In the genomic region with DNA sequence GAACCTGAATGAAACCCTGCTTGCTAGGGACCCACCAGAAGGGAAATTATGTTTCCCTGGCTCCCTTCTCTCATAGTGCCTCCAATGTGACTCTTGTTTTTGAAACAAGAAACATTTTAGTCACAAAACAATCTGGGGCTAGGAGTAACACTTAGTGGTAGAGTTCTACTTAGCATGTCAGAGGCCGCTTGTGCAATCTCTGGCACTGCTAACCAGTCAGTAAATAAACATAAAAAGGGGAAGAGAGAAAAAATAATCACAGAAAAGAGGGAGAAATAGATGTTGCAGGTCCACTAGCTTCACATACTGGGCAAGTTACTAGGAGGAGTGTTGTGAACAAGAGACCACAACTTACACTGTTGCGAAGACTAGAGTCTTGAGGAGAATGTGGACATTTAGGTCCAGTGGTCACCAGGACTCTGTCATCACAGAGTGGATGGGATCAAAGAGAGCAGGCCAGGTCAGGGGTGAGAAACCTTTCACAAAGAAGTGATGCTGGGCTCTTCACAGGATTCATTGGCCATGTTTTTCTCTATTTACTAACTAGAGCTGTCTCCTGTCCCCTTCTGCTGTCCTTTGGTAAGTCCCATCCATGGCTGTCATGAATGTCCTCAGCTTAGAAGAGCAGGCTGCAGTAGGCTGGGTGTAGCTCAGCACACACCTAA, we compare ENCODE assay signal across 19 mouse cellular contexts. TPM values are rescaled to one million over a fixed set of nuclear protein-coding genes. Genes with fewer than 3 reads are reported as not detected.
DNase-seq lines count a peak whose midpoint lies in the region; ATAC-seq and TF ChIP-seq lines count a peak whose summit lies in the region.
"Had no signal": no experiment of that assay in that cellular context is flagged by ENCODE, and none has a peak within 500 bp of the region (broad histone marks: within the 10 kb centered on the region; RNA-seq: fewer than 3 reads in every experiment).

No protein-coding gene starts in this region.

- 80% methylated on average over 2 of the region's 2 CpGs for WGBS in lung, postnatal 0 days
- WGBS in forebrain, embryonic 10.5 days = 97% methylated on average over 2 of the region's 2 CpGs

- no peaks in the 10 kb centered on the region for H3K36me3 ChIP-seq in lung, postnatal 0 days (ENCODE audit: insufficient read depth, low read length)
- H3K36me3 ChIP-seq in forebrain, embryonic 10.5 days (replicated peaks) = no peaks in the 10 kb centered on the region
- H3K36me3 ChIP-seq: heart, embryonic 13.5 days; hindbrain, embryonic 15.5 days; limb, embryonic 13.5 days; neural tube, embryonic 13.5 days had no signal

- TF ChIP-seq EP300 in lung, postnatal 0 days (IDR thresholded peaks at IDR 0.05) = no peak

- no peaks in the 10 kb centered on the region for H3K9me3 ChIP-seq in lung, postnatal 0 days (ENCODE audit: low read length)
- H3K9me3 ChIP-seq in forebrain, embryonic 10.5 days = no peaks in the 10 kb centered on the region
- H3K9me3 ChIP-seq: heart, embryonic 13.5 days; hindbrain, embryonic 15.5 days; limb, embryonic 13.5 days; neural tube, embryonic 13.5 days had no signal

- H3K4me3 ChIP-seq in lung, postnatal 0 days (ENCODE audit: low read depth, low read length) = no peak overlapping the region
- H3K4me3 ChIP-seq in forebrain, embryonic 10.5 days = no peak overlapping the region
- H3K4me3 ChIP-seq: heart, embryonic 13.5 days; hindbrain, embryonic 15.5 days; limb, embryonic 13.5 days; neural tube, embryonic 13.5 days had no signal

- no peak overlapping the region for H3K9ac ChIP-seq in lung, postnatal 0 days (replicated peaks; ENCODE audit: low read depth)
- H3K9ac ChIP-seq: heart, embryonic 13.5 days; hindbrain, embryonic 15.5 days; limb, embryonic 13.5 days; neural tube, embryonic 13.5 days had no signal

- H3K4me1 ChIP-seq in lung, postnatal 0 days (ENCODE audit: insufficient read depth, low read depth, low read length) = no peaks in the 10 kb centered on the region
- H3K4me1 ChIP-seq in forebrain, embryonic 10.5 days = no peaks in the 10 kb centered on the region
- H3K4me1 ChIP-seq: hindbrain, embryonic 15.5 days; limb, embryonic 13.5 days; neural tube, embryonic 13.5 days had no signal

- no peaks in the 10 kb centered on the region for H3K27me3 ChIP-seq in lung, postnatal 0 days (replicated peaks; ENCODE audit: insufficient read depth, low read length)
- no peaks in the 10 kb centered on the region for H3K27me3 ChIP-seq in forebrain, embryonic 10.5 days (ENCODE audit: poor library complexity, severe bottlenecking)
- H3K27me3 ChIP-seq: heart, embryonic 13.5 days; hindbrain, embryonic 15.5 days; limb, embryonic 13.5 days; neural tube, embryonic 13.5 days had no signal

- peak; percentile 36 to 53 for DNase-seq in lung, adult 18-20 months
- DNase-seq in lung, postnatal 4 days = no peak
- DNase-seq in lung, postnatal 0 days (ENCODE audit: low spot score) = peak; percentile 45
- DNase-seq in T-cell, adult 2 months (ENCODE audit: low spot score) = no peak
- no peak for DNase-seq in thymus, postnatal 14 days
- no peak for DNase-seq in forebrain, embryonic 10.5 days (ENCODE audit: extremely low spot score, low spot score)
- DNase-seq: adrenal gland, adult 2 months; cerebellum, adult 11-12 months; heart, postnatal 36 days; kidney, adult 18-20 months; kidney, postnatal 14 days; right cerebral cortex, postnatal 14 days; thymus, postnatal 4 days had no signal

- H3K4me2 ChIP-seq in lung, postnatal 0 days (replicated peaks; ENCODE audit: low read depth, low read length) = no peak overlapping the region
- H3K4me2 ChIP-seq: heart, embryonic 13.5 days; hindbrain, embryonic 15.5 days; limb, embryonic 13.5 days; neural tube, embryonic 13.5 days had no signal

- no peak overlapping the region for H3K27ac ChIP-seq in lung, postnatal 0 days (ENCODE audit: low read length)
- no peak overlapping the region for H3K27ac ChIP-seq in forebrain, embryonic 10.5 days
- H3K27ac ChIP-seq: heart, embryonic 13.5 days; hindbrain, embryonic 15.5 days; limb, embryonic 13.5 days; neural tube, embryonic 13.5 days had no signal

- no peak for TF ChIP-seq CTCF in lung, postnatal 0 days (IDR thresholded peaks at IDR 0.05)

- ATAC-seq in common myeloid progenitor, adult 5-6 weeks (replicated peaks; ENCODE audit: low read depth, poor library complexity, severe bottlenecking) = peak; percentile 40
- ATAC-seq in lung, postnatal 0 days = no peak
- peak; percentile 38 for ATAC-seq in megakaryocyte progenitor cell, adult 5-6 weeks (replicated peaks; ENCODE audit: poor library complexity)

RNA-seq across cellular contexts. Expression of gene Capn3, which starts 9.0 kb away (rescaled TPM):
- total RNA-seq in common myeloid progenitor, adult 5-6 weeks (2017) = 1.2 and 1.7 TPM in 2 replicates
- 0.55 and 0.92 TPM in 2 replicates for polyA plus RNA-seq in lung, postnatal 0 days (2015; fragmentation: Nextera tagmentation; extraction: Ambion mirVana)
- total RNA-seq in megakaryocyte progenitor cell, adult 5-6 weeks (2015) = 0.95 and 2.2 TPM in 2 replicates
- total RNA-seq in megakaryocyte progenitor cell, adult 5-6 weeks (2017) = 0.68 and 1.2 TPM in 2 replicates
- 7.7 and 8.2 TPM in 2 replicates for polyA plus RNA-seq in forebrain, embryonic 10.5 days (2016; fragmentation: Nextera tagmentation; extraction: Ambion mirVana)

Comparison
In these comparisons a context has a peak if more than half of its experiments do, and no peak if none do; other contexts are left out.
1. DNase-seq: peak in lung, adult 18-20 months (2 of 2) and lung, postnatal 0 days (single experiment); none in lung, postnatal 4 days (0 of 2), T-cell, adult 2 months (single experiment), thymus, postnatal 14 days (single experiment) and forebrain, embryonic 10.5 days (single experiment).